Mouse (Mus musculus): ENCODE measurements around the gene R3hdm2. TPM values are rescaled to one million over a fixed set of nuclear protein-coding genes. Genes with fewer than 3 reads are reported as not detected.

Gene R3hdm2
- polyA plus RNA-seq, 1 experiment, result 101 TPM

GRCm38 (mm10) chr10:127352766-127353165 lies 27.4 kb upstream of the R3hdm2 start:
- Histone ChIP-seq H3K4me1 (ENCODE audit: control insufficient read depth, insufficient read depth, low read length) (no peaks in the 10 kb centered on the region; the same call in 1 of the 2 replicates), H3K36me3 (ENCODE audit: control insufficient read depth, insufficient read depth, low read length) (no peaks in the 10 kb centered on the region), H3K27ac (ENCODE audit: insufficient read depth, low read depth, low read length) (no peak overlapping the region), H3K27me3 (replicated peaks; ENCODE audit: control insufficient read depth, insufficient read depth, low read length) (no peaks in the 10 kb centered on the region), H3K4me3 (ENCODE audit: insufficient read depth, low read depth, low read length) (no peak overlapping the region)
- DNase-seq, result no peak
- 92% methylated on average over 11 of the region's 11 CpGs for WGBS
- no peak for TF ChIP-seq CTCF (conservative IDR thresholded peaks at IDR 0.05; ENCODE audit: insufficient read depth, insufficient read length, low read depth, low read length)
- no peak for TF ChIP-seq POLR2A (IDR thresholded peaks at IDR 0.05; ENCODE audit: low read depth, low read length)

GRCm38 (mm10) chr10:127353909-127354895 lies 25.9 kb upstream of the R3hdm2 start, which contains the start of gene Inhbe:
Inhbe (minus strand) TSS chr10:127354411.
- no peaks in the 10 kb centered on the region; the same call in 1 of the 2 replicates for H3K4me1 ChIP-seq (ENCODE audit: control insufficient read depth, insufficient read depth, low read length)
- no peak for TF ChIP-seq POLR2A (IDR thresholded peaks at IDR 0.05; ENCODE audit: low read depth, low read length)
- TF ChIP-seq CTCF (conservative IDR thresholded peaks at IDR 0.05; ENCODE audit: insufficient read depth, insufficient read length, low read depth, low read length), result peak; percentile 69
- H3K4me3 ChIP-seq (ENCODE audit: insufficient read depth, low read depth, low read length), result no peak within 1 kb of the TSS
- DNase-seq, result no peak
- H3K27me3 ChIP-seq (replicated peaks; ENCODE audit: control insufficient read depth, insufficient read depth, low read length), result no peaks in the 10 kb centered on the region
- H3K36me3 ChIP-seq (ENCODE audit: control insufficient read depth, insufficient read depth, low read length), result no peaks in the 10 kb centered on the region
- WGBS, result 76% methylated on average over 18 of the region's 18 CpGs
- no peak within 1 kb of the TSS for H3K27ac ChIP-seq (ENCODE audit: insufficient read depth, low read depth, low read length)

- Histone ChIP-seq H3K36me3 (ENCODE audit: control insufficient read depth, insufficient read depth, low read length) (no peaks in the 10 kb centered on the region), H3K27ac (ENCODE audit: insufficient read depth, low read depth, low read length) (no peak overlapping the region), H3K4me3 (ENCODE audit: insufficient read depth, low read depth, low read length) (no peak overlapping the region), H3K4me1 (ENCODE audit: control insufficient read depth, insufficient read depth, low read length) (no peaks in the 10 kb centered on the region; the same call in 1 of the 2 replicates), H3K27me3 (replicated peaks; ENCODE audit: control insufficient read depth, insufficient read depth, low read length) (no peaks in the 10 kb centered on the region)
- 73% methylated on average over 10 of the region's 10 CpGs for WGBS
- DNase-seq, result no peak
- TF ChIP-seq CTCF (conservative IDR thresholded peaks at IDR 0.05; ENCODE audit: insufficient read depth, insufficient read length, low read depth, low read length) (no peak), POLR2A (IDR thresholded peaks at IDR 0.05; ENCODE audit: low read depth, low read length) (no peak)
These were observed 24.8 kb upstream of the R3hdm2 start for GRCm38 (mm10) chr10:127355336-127355735.

- H3K4me3 ChIP-seq (ENCODE audit: insufficient read depth, low read depth, low read length), result no peak overlapping the region
- DNase-seq, result no peak
- H3K4me1 ChIP-seq (ENCODE audit: control insufficient read depth, insufficient read depth, low read length), result no peaks in the 10 kb centered on the region
- H3K36me3 ChIP-seq (ENCODE audit: control insufficient read depth, insufficient read depth, low read length), result no peaks in the 10 kb centered on the region
- H3K27me3 ChIP-seq (replicated peaks; ENCODE audit: control insufficient read depth, insufficient read depth, low read length), result no peaks in the 10 kb centered on the region
- 90% methylated on average over 3 of the region's 3 CpGs for WGBS
- no peak overlapping the region for H3K27ac ChIP-seq (ENCODE audit: insufficient read depth, low read depth, low read length)
- TF ChIP-seq POLR2A (IDR thresholded peaks at IDR 0.05; ENCODE audit: low read depth, low read length) (no peak), CTCF (conservative IDR thresholded peaks at IDR 0.05; ENCODE audit: insufficient read depth, insufficient read length, low read depth, low read length) (no peak)
These were observed 19.4 kb upstream of the R3hdm2 start for GRCm38 (mm10) chr10:127360714-127361113.

- H3K4me3 ChIP-seq (ENCODE audit: insufficient read depth, low read depth, low read length), result no peak overlapping the region
- H3K4me1 ChIP-seq (ENCODE audit: control insufficient read depth, insufficient read depth, low read length), result no peaks in the 10 kb centered on the region
- no peak for DNase-seq
- no peaks in the 10 kb centered on the region for H3K27me3 ChIP-seq (replicated peaks; ENCODE audit: control insufficient read depth, insufficient read depth, low read length)
- no peak overlapping the region for H3K27ac ChIP-seq (ENCODE audit: insufficient read depth, low read depth, low read length)
- no peaks in the 10 kb centered on the region for H3K36me3 ChIP-seq (ENCODE audit: control insufficient read depth, insufficient read depth, low read length)
- 84% methylated on average over 5 of the region's 5 CpGs for WGBS
- no peak for TF ChIP-seq CTCF (conservative IDR thresholded peaks at IDR 0.05; ENCODE audit: insufficient read depth, insufficient read length, low read depth, low read length)
- TF ChIP-seq POLR2A (IDR thresholded peaks at IDR 0.05; ENCODE audit: low read depth, low read length), result no peak
These were observed 13.0 kb upstream of the R3hdm2 start for GRCm38 (mm10) chr10:127367116-127367515.

GRCm38 (mm10) chr10:127368273-127368672 lies 11.9 kb upstream of the R3hdm2 start:
- WGBS, result 54% methylated on average over 2 of the region's 2 CpGs
- Histone ChIP-seq H3K27ac (ENCODE audit: insufficient read depth, low read depth, low read length) (no peak overlapping the region), H3K4me1 (ENCODE audit: control insufficient read depth, insufficient read depth, low read length) (no peaks in the 10 kb centered on the region), H3K27me3 (replicated peaks; ENCODE audit: control insufficient read depth, insufficient read depth, low read length) (no peaks in the 10 kb centered on the region), H3K36me3 (ENCODE audit: control insufficient read depth, insufficient read depth, low read length) (no peaks in the 10 kb centered on the region), H3K4me3 (ENCODE audit: insufficient read depth, low read depth, low read length) (no peak overlapping the region)
- no peak for TF ChIP-seq POLR2A (IDR thresholded peaks at IDR 0.05; ENCODE audit: low read depth, low read length)
- TF ChIP-seq CTCF (conservative IDR thresholded peaks at IDR 0.05; ENCODE audit: insufficient read depth, insufficient read length, low read depth, low read length), result no peak
- DNase-seq, result no peak
